Mouse (Mus musculus) cerebellum, adult 2 months (tissue): ENCODE data around the gene Pfkfb2.

Source experiments
- CTCF ChIP-seq: fragments of 200-500 bp; IDR thresholded peaks from 2 replicates; pipeline ENCODE4 v1.5.1; 2011; ENCODE audit warnings: low read depth, mild to moderate bottlenecking, control low read depth, low read length, moderate library complexity, borderline replicate concordance; ENCODE audit not compliant: insufficient read depth
- POLR2A ChIP-seq: fragments of 200-500 bp; IDR thresholded peaks from 2 replicates; pipeline ENCODE4 v1.6.1; 2011; ENCODE audit warnings: low read length, control low read depth, borderline replicate concordance; ENCODE audit not compliant: insufficient read depth

DNA sequence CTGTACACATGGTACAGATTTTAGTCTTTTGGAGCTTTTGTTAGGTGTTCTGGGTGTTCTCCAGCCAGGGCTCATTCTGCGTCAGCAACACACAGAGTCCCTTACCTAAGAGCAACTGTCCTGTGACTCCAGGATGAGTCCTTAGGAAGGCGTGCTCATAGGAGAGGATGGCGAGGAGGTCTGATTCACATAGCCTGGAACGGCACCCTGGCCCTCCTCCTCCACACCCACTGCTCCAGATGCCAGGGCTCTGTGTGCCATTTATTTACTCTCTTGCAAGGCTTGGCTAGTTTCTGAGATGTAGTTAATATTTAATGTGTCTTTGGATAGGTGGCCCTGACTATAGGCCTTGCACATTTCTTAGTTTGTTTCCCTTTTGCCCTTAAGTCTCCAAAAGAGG, 4.6 kb upstream of the Pfkfb2 start:
- TF ChIP-seq CTCF (no peak), POLR2A (no peak)
